ENCODE assay signal across 8 mouse cellular contexts in the genomic region with DNA sequence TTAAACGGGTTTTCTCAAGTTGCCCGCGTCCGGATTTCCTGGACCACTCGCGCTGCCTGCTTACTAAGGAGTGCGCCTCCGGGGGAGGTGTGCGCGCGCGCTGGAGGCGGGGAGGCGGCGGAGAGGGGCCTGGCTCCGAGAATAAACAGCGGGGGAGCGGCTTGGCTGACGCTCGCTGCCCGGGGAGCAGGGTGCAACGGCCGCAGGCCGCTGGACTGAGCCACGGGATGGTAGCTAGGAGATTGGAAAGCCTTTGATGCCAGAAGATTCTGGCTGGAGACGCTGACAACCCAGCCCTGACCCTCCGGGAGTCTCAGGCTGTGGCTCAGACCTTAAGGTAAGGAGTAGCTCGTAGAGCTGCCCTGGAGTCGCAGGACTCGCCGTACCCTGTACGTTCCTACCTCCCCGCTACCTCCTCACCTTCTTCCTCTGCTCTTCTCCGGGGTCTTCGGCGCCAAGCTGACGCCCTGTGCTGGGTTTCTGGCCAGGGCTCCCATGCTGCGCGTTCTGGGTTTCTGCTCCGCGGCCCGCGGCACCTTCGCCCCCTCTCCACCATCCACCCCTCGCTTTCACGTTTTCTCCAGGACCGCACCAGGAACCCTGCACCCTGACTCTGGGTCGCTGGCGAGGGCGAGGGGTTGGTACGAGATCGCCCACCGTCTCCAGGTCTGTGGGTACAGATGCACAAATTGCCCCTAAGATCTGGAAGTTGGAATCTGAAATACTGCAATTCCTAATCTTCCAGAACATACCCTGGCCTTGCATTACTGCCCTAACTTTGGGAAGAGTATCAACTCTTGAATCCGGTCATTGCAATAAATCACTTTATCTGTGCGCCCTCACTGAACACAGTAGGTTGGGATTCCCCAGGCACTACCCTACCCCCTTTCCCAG. TPM values are rescaled to one million over a fixed set of nuclear protein-coding genes. Genes with fewer than 3 reads are reported as not detected.
DNase-seq lines count a peak whose midpoint lies in the region; ATAC-seq and TF ChIP-seq lines count a peak whose summit lies in the region.

A gene (plus strand): TSS at position 120 of the 894 bp plus-strand sequence.

- no peaks in the 10 kb centered on the region for H3K9me3 ChIP-seq in embryonic facial prominence, embryonic 15.5 days (replicated peaks)
- H3K9me3 ChIP-seq in heart, embryonic 15.5 days (replicated peaks) = no peaks in the 10 kb centered on the region
- no peaks in the 10 kb centered on the region for H3K9me3 ChIP-seq in lung, embryonic 14.5 days (ENCODE audit: low read depth, low read length)

- H3K9ac ChIP-seq in embryonic facial prominence, embryonic 15.5 days = peak within 1 kb of the TSS; percentile 43
- H3K9ac ChIP-seq in heart, embryonic 15.5 days = peak within 1 kb of the TSS; percentile 73
- peak within 1 kb of the TSS; percentile 50 for H3K9ac ChIP-seq in lung, embryonic 14.5 days

- peak; percentile 27 to 68 for DNase-seq in spleen, postnatal 4 days (ENCODE audit: low spot score in 2 of 2)
- no peak for DNase-seq in spleen, postnatal 14 days (ENCODE audit: low spot score in 2 of 2)
- DNase-seq in layer of hippocampus, adult 2 months (ENCODE audit: low spot score in 2 of 2) = peak in 1 of 2 experiments; percentile 38
- DNase-seq in lung, embryonic 14.5 days = peak; percentile 74
- peak; percentile 40 for DNase-seq in urinary bladder, adult 2 months (ENCODE audit: low spot score)

- H3K27ac ChIP-seq in embryonic facial prominence, embryonic 15.5 days (replicated peaks) = 0 out of 2 replicates have a peak within 1 kb of the TSS, but pooled peaks have one; percentile 4
- peak within 1 kb of the TSS; percentile 67 for H3K27ac ChIP-seq in heart, embryonic 15.5 days
- H3K27ac ChIP-seq in layer of hippocampus, adult 2 months = peak within 1 kb of the TSS; percentile 61; the same call in 1 of the 2 replicates
- H3K27ac ChIP-seq in lung, embryonic 14.5 days (ENCODE audit: low read depth) = no peak within 1 kb of the TSS
- H3K27ac ChIP-seq in olfactory bulb, adult 2 months (ENCODE audit: insufficient read depth, low read depth, low read length) = no peak within 1 kb of the TSS

- TF ChIP-seq POLR2A in olfactory bulb, adult 2 months (IDR thresholded peaks at IDR 0.05; ENCODE audit: insufficient read depth, low read depth, low read length) = no peak

- H3K4me1 ChIP-seq in embryonic facial prominence, embryonic 15.5 days = peaks cover 25% of the 10 kb centered on the region
- H3K4me1 ChIP-seq in heart, embryonic 15.5 days (replicated peaks) = peaks cover 31% of the 10 kb centered on the region
- 0 out of 2 replicates have a peak, but pooled peaks cover 2% of the 10 kb centered on the region for H3K4me1 ChIP-seq in lung, embryonic 14.5 days (ENCODE audit: insufficient read depth)
- peaks cover 9% of the 10 kb centered on the region for H3K4me1 ChIP-seq in olfactory bulb, adult 2 months (ENCODE audit: control insufficient read depth, insufficient read depth, low read length)

- TF ChIP-seq CTCF in layer of hippocampus, adult 2 months (conservative IDR thresholded peaks at IDR 0.05) = no peak
- no peak for TF ChIP-seq CTCF in lung, embryonic 14.5 days (IDR thresholded peaks at IDR 0.05; ENCODE audit: low read depth)
- no peak for TF ChIP-seq CTCF in olfactory bulb, adult 2 months (IDR thresholded peaks at IDR 0.05; ENCODE audit: insufficient read depth, low read depth, low read length)

- no peaks in the 10 kb centered on the region for H3K36me3 ChIP-seq in embryonic facial prominence, embryonic 15.5 days
- no peaks in the 10 kb centered on the region for H3K36me3 ChIP-seq in heart, embryonic 15.5 days
- H3K36me3 ChIP-seq in lung, embryonic 14.5 days (ENCODE audit: insufficient read depth) = no peaks in the 10 kb centered on the region

- WGBS in embryonic facial prominence, embryonic 15.5 days = 2% methylated on average over 55 of the region's 55 CpGs
- 3% methylated on average over 55 of the region's 55 CpGs for WGBS in heart, embryonic 15.5 days
- 2% methylated on average over 55 of the region's 55 CpGs for WGBS in lung, embryonic 14.5 days
- WGBS in olfactory bulb, adult 2 months = 5% methylated on average over 55 of the region's 55 CpGs

- H3K27me3 ChIP-seq in embryonic facial prominence, embryonic 15.5 days = peaks cover 9% of the 10 kb centered on the region; the same call in 1 of the 2 replicates
- no peaks in the 10 kb centered on the region for H3K27me3 ChIP-seq in heart, embryonic 15.5 days
- peaks cover 15% of the 10 kb centered on the region; the same call in 1 of the 2 replicates for H3K27me3 ChIP-seq in lung, embryonic 14.5 days (ENCODE audit: insufficient read depth, low read length)

- H3K4me3 ChIP-seq in embryonic facial prominence, embryonic 15.5 days (replicated peaks) = peak within 1 kb of the TSS; percentile 51
- peak within 1 kb of the TSS; percentile 74 for H3K4me3 ChIP-seq in heart, embryonic 15.5 days
- H3K4me3 ChIP-seq in layer of hippocampus, adult 2 months = peak within 1 kb of the TSS; percentile 72
- H3K4me3 ChIP-seq in lung, embryonic 14.5 days (ENCODE audit: low read depth, low read length) = peak within 1 kb of the TSS; percentile 53
- H3K4me3 ChIP-seq in olfactory bulb, adult 2 months (ENCODE audit: insufficient read depth, low read depth, low read length) = peak within 1 kb of the TSS; percentile 58

- no peak for ATAC-seq in embryonic facial prominence, embryonic 15.5 days (ENCODE audit: insufficient number of reproducible peaks, low FRiP score, low TSS enrichment, low read depth)
- peak; percentile 78 for ATAC-seq in heart, embryonic 15.5 days (replicated peaks; ENCODE audit: insufficient number of reproducible peaks, insufficient read depth, low FRiP score, low read depth)
- peak; percentile 31; the same call in 1 of the 2 replicates for ATAC-seq in lung, embryonic 14.5 days (ENCODE audit: insufficient read depth)

- peak within 1 kb of the TSS; percentile 90 for H3K4me2 ChIP-seq in embryonic facial prominence, embryonic 15.5 days (replicated peaks)
- peak within 1 kb of the TSS; percentile 97 for H3K4me2 ChIP-seq in heart, embryonic 15.5 days
- H3K4me2 ChIP-seq in lung, embryonic 14.5 days = peak within 1 kb of the TSS; percentile 93

RNA-seq across cellular contexts. Expression of the gene that starts here (rescaled TPM):
- polyA plus RNA-seq in embryonic facial prominence, embryonic 15.5 days (2015; fragmentation: Nextera tagmentation; extraction: Ambion mirVana) = 4.2 and 4.4 TPM in 2 replicates
- polyA plus RNA-seq in heart, embryonic 15.5 days (2015; fragmentation: Nextera tagmentation; extraction: Ambion mirVana) = 1.5 and 1.7 TPM in 2 replicates
- total RNA-seq in layer of hippocampus, adult 2 months (2021) = 10 to 100 TPM; 11.4 to 11.6 TPM
- polyA plus RNA-seq in lung, embryonic 14.5 days (2014; fragmentation: Nextera tagmentation; extraction: Ambion mirVana) = 1.2 and 1.5 TPM in 2 replicates
- polyA plus RNA-seq in olfactory bulb, adult 2 months (2012; ENCODE audit: insufficient read depth, insufficient read length, low replicate concordance, missing spikeins) = not detected in 2 replicates
- polyA plus RNA-seq in urinary bladder, adult 2 months (2012; rRNA removed) = 48.5 and 56.6 TPM in 2 replicates

Comparison
In these comparisons a context has a peak if more than half of its experiments do, and no peak if none do; other contexts are left out.
1. DNase-seq: peak in spleen, postnatal 4 days (2 of 2), lung, embryonic 14.5 days (single experiment) and urinary bladder, adult 2 months (single experiment); none in spleen, postnatal 14 days (0 of 2).
2. H3K27ac ChIP-seq: peak in embryonic facial prominence, embryonic 15.5 days (single experiment), heart, embryonic 15.5 days (single experiment) and layer of hippocampus, adult 2 months (single experiment); none in lung, embryonic 14.5 days (single experiment) and olfactory bulb, adult 2 months (single experiment).
3. Peak in every context shown above with its lines, with median percentiles within 50 percentile points of each other: H3K4me2 ChIP-seq, H3K4me3 ChIP-seq and H3K9ac ChIP-seq.